Mouse (Mus musculus) gonadal fat pad, adult 2 months (tissue): Measurements from ENCODE around the gene Irf2bp2. TPM values are rescaled to one million over a fixed set of nuclear protein-coding genes. Genes with fewer than 3 reads are reported as not detected.
"Not testable (repeated sequence)": the region's sequence is repeated elsewhere in the genome, so short reads cannot be mapped to it uniquely, and the experiment has no call there.

Experiments used
- DNase-seq: peaks from one replicate; pipeline ENCODE4 v3.0.0-alpha.2; 2012; ENCODE audit warnings: low read depth
- polyA plus RNA-seq: library from polyadenylated mRNA; depleted of rRNA; stranded (reverse); fragments of >200 nt; gene quantifications from 2 replicates; pipeline ENCODE4 v1.2.3, GENCODE M21; 2012

Irf2bp2 gene
- polyA plus RNA-seq, 1 experiment, result 27.2 TPM

DNA sequence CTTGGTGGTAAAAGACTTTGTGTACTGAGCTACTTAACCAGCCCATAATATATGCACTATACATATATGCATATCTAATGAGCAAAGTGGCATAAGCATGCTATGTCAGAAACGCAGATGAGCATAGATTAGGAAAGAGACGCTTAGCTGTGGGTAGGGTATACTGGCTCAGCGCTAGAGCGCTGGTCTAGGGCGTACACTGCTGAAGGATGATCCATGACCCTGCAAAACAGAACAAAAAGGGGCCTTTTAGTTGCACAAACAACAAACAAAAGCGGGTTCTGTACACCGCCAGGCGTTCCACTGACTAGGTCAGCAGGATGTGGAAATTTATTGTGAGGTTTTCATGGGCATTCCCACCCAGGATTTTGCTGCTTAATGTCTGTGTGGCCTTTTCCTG lies 8.9 kb upstream of the Irf2bp2 start:
- DNase-seq, result no peak

DNA sequence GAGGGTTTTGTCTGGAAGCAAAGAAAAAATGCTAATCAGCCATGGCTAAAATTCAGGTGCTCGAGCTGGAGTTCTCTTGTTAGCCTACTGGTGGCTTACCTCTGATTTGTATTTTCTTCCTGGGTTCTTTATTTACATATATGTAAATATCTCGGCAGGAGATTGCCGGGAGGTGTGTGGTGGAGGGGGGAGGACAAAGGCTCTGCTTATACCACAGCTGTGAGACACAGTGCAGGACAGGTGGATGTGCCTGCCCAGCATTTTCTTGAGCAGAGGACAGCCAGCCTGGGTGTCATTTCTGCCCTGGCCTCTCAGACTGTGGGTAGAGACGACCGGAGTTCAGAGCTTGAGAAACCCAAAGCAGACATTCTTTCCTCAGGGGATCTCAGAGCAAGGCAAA lies 7.5 kb upstream of the Irf2bp2 start:
- no peak for DNase-seq

DNA sequence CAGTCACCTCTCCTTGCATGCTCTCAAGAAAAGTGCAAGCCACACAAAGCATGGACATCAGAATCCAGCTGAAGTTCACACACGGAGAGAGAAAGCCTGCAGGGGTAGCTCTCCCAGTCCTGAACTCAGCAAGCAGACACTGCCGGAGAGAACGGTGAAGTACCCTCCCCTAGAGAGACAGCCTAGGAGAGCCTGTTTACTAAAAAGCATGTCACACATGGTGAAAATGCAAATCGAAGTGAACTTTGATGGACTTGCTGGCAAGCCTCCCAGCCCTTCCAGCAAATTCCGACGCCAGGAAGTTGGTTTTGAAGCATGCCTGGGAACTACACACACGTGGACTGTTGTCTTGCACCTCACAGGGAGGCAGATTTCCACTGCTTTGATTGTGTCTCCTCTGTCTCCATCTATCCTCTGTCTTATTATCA lies 7.0 kb upstream of the Irf2bp2 start:
- DNase-seq, result no peak

DNA sequence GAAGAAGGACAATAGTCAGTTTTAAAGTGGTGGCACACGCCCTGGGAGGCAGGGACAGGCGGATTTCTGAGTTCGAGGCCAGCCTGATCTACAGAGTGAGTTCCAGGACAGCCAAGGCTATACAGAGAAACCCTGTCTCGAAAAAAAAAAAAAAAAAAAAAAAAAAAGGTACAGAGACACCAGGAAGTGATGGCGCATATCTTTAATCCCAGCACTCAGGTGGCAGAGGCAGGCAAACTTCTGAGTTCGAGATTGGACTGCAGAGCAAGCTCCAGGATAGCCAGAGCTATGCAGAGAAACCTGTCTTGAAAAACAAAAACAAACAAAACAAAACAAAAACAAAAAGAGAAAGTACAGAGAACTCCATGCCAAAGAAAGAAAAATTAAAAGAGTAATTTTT lies 6.6 kb upstream of the Irf2bp2 start:
- not testable (repeated sequence) for DNase-seq

DNA sequence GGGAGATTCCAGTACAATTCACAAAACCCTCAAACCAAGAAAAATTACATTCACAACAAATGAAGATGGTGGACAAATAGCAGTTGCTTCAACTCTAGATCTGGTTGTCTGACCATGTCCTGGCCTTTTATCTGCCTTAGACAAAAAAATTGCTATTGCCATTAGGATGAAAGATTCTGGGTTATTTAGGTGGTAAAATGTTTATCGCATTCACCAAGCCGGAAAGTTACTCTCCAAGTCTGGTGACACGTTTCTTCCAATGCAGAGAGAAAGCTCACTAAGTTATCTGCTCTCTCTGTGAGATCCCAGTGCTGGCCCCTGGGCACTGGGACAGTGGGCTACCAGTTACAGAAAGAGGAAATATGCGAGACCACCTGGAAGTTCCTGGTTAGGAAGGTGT lies 5.5 kb upstream of the Irf2bp2 start:
- no peak for DNase-seq

DNA sequence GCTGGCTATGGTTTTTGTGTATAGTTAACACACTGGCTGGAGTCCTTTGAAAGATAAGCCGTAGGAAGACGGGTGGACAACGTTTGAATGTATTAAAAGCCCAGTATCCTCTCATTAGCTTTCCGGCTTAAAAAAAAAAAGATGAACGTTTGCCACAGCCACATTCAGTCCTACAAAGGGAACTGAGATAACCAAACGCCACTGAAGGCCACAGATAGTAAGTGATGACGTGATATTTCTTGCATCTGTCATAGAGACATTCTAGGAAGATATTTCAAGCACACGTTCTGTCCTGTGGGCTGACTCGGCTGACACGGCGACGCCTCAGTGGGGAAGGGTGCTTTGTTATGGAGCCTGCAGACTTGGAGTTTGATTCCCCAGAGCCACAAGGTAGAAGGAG lies 4.4 kb upstream of the Irf2bp2 start:
- DNase-seq, result no peak

DNA sequence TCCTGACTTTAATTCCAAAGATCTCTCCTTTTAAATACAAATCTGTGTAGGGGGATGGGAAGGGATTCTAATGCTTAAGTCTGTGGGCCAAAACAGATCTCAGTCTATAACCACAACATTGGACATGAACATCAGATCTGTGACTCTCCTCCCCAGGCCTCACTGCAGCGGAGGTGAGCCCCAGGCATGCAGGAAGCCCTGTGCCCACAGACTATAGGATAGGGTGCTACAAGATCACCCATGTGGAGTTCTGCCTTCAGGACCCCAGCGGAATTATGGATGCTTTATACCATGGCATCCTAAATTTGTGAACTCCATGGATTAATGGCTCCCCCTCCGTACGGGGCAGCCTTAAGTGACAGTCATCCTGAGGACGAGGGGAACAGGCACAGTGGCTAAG lies 2.9 kb upstream of the Irf2bp2 start:
- no peak for DNase-seq

DNA sequence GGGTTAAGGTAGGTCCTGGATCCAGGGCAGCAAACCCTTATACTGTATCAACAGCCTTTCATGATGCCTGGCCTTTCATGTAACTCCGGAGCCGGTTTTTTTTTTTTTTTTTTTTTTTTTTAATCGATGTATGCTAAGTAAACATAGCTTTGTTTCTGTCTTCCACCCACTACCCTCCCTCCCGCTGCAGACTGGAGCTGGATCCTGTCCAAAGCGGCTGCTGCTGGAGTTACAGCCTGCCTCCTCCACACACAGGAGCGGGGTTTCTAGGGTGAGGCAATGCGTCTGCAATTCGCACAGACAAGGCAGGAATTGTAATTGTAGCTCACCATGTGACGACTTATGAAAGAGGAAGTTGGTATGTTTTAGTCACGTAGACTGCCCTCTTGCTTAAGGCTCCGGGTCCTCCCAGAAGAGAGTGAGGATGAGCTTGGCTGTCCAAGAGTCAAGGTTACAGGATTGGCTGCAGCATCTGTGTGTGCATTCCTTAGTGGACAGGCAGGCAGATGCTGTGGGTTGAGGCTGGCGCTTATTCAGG lies 2.4 kb upstream of the Irf2bp2 start:
- peak; percentile 98 for DNase-seq

DNA sequence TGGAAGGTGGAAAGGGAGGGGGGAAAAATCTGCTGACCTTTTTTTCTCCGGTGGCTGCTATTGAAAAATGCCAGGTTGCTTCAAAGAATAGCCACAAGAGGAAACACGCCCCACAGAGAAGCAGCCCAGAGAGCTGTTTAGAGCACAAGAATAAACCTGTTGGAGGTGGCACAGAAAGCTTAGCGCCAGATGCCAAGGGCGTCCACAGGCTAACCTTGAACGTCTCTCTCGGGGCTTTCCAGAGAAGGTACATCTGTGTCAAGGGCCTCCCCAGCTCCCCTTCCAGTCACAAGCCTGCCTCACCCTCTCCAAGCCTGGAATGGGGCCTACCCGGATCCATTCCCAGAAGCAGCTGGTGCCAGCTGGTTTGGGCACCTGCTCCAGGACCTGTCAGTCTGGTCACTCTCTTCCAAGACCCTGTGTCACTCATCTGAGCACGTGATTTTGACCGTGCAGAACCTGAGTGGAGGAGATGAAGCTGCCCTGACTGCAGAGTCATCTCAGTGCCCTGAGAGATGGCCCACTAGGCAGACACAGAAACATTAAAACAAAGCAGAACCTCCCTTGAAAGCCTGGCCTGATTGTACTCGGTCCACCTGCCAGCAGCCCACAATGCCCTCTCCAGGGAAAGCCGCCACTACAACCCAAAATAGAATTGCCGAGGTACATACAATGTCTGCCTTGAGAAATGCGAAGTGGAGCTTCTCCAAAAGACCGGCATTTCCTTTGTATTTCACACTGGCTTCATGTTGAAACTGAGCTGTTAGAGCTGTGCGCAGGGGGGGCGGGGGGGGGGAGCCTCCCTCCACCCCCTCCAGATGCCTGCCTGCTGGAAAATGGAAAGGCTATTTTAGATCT lies 1.6 kb upstream of the Irf2bp2 start:
- DNase-seq, result peak; percentile 97

DNA sequence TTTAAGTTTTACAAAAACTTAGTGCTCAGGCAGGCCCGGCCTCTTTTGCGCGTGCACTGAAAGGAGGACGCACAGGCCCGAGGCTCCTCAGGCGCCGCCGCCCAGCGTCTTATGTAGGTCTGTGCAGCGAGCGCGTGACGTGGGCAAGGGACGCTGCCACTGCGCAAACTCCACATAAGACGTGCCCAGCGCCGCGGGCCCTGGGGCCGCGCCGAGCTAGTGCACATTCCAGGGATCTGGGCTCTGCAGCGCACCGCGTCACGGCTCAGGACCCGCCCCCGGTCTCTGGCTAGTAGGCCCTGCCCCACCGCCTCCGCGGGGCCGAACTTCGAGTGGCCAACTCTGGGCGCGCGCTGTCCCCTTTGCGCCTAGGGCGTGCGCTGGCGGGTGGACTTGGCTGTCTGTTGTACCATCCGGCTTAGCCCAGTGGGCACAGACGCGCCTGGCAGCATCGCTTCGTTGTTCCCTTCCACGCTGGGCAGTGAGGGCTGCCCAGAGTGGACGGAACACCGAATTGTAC lies 755 bp upstream of the Irf2bp2 start:
- peak; percentile 89 for DNase-seq

DNA sequence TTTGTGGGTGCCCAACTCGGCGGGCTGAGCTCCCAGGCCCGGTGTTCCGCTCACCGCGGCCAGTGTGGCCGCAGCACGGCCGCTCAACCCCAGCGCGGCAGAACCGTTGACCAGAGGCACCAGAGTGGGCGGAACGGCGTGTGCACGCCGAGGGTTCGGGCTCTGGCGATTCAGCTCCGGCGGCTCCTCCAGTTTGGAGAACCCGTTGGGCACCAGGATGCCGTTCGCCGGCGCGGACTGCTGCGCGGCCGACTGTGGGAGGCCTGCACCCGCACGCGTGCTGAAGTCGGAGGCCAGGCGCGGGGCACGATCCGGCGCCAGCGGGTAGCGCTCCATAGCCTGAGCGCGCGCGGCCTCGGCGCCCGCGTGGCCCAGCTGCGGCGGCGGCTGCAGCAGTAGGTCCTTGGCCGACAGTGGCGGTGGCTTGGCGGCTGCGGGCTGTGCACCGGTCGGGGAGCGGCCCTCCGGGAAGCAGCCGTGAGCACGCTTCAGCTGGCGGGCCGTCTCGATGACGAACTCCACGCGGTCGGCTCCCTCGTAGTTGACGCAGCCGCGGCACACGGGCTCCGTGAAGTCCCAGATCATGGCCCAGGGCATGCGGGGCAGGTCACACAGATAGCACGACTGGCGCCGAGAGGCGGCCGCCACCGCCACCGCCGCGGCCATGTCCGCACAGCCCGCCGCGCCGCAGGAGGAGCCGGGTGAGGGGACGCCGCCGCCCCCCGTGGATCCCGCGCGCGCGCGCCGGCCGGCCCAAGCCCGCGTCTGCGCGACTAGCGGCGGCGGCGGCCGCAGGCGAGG lies 815 bp downstream of the Irf2bp2 start:
- DNase-seq, result no peak

DNA sequence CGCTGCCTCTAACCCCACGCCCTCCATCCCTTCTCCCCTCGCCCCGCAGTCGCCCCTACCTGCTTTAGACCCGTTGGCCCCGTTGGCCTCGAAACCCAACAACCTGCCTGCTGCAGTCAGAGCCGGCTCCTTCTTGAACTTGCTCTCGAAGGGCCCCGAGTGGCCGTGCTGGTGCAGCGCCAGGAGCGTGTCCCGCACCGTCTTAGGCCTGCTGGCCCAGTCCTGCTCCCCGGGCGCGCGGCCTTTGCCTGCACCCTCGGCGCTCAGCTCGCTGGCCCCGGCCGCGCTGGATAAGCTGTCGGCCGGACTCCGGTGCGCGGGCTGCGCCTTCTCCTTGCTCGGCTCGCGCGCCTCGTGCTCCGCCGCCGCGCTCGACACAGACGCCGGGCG lies 1.4 kb downstream of the Irf2bp2 start:
- DNase-seq, result no peak

DNA sequence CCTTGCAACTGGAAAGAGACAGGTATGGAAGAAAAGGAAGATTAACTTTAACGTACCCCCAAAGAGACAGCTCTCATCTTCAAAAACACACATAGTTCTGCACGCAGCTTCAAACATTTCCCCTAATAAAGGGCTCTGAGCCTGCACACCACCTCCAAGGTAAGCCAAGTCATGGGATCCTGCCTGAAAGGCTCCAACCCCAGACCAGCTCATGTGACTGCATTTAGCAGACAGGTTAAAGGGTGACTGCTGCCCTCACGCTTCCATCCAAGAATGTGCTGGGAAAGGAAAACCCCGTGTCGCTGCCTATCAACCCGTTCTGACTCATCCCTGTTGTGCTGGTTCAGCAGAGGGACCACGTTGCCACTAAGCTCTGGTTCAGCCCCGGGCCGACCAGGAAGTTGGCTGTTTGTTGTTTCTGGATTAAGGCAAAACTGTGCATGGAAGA lies 1.9 kb downstream of the Irf2bp2 start:
- no peak for DNase-seq

DNA sequence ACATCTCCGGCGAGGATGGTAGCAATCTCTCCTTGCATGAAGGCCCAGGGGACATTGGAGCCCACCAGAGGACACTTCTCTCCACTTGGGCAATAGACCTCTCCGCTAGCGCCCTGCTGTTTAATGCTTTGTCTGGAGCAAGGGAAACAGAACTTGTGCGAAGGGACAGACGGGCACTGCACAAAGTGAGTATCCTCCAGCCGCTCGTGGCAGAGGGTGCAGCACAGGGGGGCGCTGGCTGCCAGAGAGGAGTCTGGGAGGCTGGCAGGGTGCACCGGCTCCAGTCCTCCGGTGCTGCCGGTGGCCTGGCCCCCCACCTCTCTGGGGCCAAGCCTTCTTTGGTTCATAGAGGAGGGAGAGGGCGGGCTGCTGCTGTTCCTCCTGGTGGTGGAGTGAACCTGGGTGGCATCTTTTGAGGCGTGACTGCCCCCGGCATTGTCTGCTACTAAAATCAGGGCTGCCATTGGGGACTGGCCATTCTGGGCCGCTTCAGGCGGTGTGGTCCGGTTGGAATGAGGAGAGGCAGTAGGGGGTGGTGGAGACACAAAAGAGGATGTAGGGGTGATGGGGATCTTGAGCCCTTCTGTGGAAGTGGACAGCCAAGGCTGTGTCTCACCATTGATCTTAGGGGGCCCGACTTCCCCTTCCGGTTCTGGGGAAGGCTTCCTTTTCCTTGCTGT lies 2.5 kb downstream of the Irf2bp2 start:
- DNase-seq, result no peak

DNA sequence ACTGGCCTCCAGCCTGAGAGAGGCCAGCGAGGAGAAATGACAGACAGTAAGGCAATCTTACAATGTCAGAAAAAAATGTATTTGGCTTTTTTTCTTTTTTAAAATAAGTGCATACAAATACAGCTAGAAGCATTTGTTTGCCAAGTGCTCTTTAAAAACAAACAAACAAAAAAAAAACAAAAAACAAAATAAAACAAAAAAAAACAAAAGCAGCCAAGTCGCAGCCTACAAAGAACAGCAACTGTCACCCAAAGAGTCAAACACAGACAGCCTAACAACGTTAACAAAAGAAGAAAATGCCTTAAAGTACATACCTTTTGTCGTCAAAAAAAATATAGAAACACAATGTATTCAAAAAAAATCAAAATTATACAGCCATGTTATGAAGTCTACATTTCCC lies 3.2 kb downstream of the Irf2bp2 start:
- DNase-seq, result no peak

DNA sequence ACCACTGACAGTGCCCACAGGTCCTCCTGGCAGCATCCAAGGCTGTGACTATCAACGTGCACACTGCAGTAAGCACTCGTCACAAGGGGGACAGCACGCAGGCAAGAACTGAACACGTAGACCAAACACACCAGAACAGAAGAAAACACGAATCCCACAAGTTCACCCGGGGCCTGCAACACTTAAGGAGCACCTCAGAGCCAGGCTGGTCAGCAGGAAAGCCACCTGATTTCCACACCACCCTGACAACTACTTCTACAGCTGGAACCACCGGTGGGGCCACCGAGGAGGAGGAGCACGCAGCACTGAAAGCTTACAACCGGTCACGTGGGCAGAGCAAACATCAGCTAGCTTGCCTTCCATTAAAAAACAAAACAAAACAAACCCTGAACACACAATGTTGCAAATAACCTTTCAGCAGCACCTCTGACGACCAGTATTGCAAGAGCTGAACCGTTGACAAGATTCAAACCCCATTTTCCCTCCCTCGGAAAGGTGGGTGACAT lies 3.7 kb downstream of the Irf2bp2 start:
- no peak for DNase-seq

DNA sequence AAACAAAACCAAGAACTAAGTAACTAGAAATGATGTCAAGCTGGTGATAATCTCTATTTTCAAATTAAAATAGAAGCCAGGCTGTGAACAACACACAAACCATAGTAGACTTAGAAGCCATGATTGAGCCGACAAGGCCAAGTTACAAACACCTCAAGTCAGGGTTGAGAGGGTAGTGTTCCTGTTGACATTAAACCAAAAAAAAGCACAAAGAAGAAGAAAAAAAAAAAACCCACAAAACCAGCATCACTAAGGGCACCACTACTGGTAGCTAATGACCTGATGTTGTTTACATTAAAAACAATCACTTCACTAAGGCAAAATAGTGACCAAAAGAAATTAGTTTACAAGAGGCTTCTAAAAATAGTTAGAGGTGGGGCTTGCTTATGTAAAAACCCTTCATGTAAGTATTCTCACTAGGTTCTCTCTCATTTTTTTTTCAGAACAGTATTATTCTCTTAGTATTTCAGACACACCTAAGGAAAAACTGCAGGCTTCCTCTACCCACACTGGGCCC lies 4.2 kb downstream of the Irf2bp2 start:
- DNase-seq, result no peak

DNA sequence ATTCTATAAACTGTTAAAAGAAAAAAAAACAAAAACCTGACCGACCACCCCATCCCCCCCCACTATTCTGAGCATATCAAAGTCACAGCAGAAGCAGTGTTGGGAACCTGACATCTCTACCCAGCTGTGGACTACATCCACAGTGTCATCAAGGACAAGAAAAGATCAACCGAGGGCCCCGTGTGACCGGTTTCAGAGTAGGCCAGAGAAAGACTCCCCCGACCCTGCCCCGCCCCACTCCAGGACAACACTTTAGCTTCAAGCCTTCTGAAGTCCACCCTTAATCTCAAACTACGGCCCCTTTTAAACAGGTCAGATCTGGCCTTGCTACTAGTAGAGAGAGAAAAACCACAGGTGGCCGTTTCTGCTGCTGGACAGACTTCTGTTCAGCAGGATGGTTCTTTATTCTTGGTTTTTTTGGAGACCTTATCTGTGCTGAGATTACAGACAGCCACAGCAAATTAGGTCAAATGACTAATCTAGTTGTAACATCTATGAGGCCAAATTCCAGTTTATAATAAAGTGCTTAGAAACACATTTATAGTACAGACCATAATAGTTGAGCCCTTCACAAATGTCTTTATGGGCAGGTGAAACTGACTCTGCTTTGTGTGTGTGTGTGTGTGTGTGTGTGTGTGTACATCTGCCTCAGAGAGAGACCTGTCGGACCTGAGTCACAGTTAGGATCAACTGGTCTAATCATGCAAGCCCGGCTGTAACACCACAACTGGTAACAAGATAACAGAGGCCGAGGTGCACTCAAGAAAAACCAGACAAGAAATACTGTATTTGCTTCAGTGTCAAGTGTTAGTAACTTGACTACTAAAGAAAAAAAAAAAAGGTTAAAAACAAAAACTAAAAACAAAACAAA lies 4.9 kb downstream of the Irf2bp2 start:
- DNase-seq, result no peak

DNA sequence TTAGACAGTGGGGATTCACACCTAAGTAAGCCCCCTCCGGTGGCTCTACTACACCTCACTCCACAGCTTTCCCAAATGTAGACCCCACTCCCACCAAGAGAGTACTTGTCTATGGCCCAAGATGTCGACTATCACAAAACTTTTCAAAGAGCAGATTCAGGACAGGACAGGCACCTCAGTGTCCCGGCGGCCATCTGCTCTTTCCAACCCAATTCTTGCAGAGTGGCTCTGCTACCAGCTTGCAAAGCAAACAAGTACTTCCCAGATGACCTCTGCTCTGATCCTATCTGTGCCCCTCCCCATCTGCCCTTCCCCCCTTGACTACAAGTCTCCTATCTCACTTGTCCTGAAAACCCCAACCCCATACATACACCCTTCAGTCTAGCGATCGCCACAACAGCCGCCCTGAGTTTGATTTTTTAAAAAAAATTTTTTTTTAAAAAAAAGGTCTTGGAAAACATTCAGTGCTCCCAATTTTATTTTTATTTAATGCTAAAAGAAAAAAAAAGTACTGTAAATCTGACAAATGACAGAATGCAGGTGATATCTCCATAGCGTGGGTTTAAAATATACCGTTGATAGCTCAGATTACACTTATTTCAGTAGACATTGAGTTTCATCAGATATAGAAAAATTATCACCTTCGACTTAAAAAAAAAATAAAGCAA lies 5.8 kb downstream of the Irf2bp2 start:
- no peak for DNase-seq
